Mouse (Mus musculus): ENCODE measurements at regions not wholly inside any gene's neighbourhood (a gene's known extent, or its start where the extent isn't known, plus 50 kb on each side); places are given as distances from the start of the nearest gene placed in this dataset.

- Histone ChIP-seq H3K9ac (ENCODE audit: insufficient read depth, low read depth, low read length, poor library complexity, severe bottlenecking) (no peak overlapping the region), H3K4me1 (ENCODE audit: control insufficient read depth in 2 of 2, insufficient read depth in 2 of 2, low read length in 2 of 2, poor library complexity in 1 of 2) (no peaks in the 10 kb centered on the region), H3K4me3 (ENCODE audit: insufficient read depth in 1 of 2, low read depth in 1 of 2, low read length in 2 of 2, poor library complexity in 1 of 2, severe bottlenecking in 1 of 2) (no peak overlapping the region), H3K9me3 (ENCODE audit: control insufficient read depth, insufficient read depth, low read depth, low read length) (no peaks in the 10 kb centered on the region), H3K27ac (ENCODE audit: insufficient read depth, low read depth, low read length, poor library complexity, severe bottlenecking) (no peak overlapping the region), H3K36me3 (ENCODE audit: control insufficient read depth, insufficient read depth, low read length, poor library complexity, severe bottlenecking) (no peaks in the 10 kb centered on the region)
- TF ChIP-seq ZC3H11A (IDR thresholded peaks at IDR 0.05; ENCODE audit: borderline replicate concordance, low read depth, low read length) (no peak), HCFC1 (IDR thresholded peaks at IDR 0.05; ENCODE audit: borderline replicate concordance, insufficient read depth, low read length) (no peak), ZNF384 (IDR thresholded peaks at IDR 0.05; ENCODE audit: low read depth, low read length) (no peak)
- no peak for DNase-seq (ENCODE audit: low read depth, low spot score)
- in situ Hi-C loops (cut with MboI; ENCODE audit: low sequenced_read_pairs in 2 of 2, unreplicated experiment in 2 of 2), result no loop called here
Observed at GRCm38 (mm10) chr1:18531702-18532101, 266.8 kb upstream of the Defb41 start.

- DNase-seq (ENCODE audit: low read depth, low spot score), result no peak
- Histone ChIP-seq H3K27ac (ENCODE audit: insufficient read depth, low read depth, low read length, poor library complexity, severe bottlenecking) (no peak overlapping the region), H3K9ac (ENCODE audit: insufficient read depth, low read depth, low read length, poor library complexity, severe bottlenecking) (no peak overlapping the region), H3K4me3 (ENCODE audit: insufficient read depth in 1 of 2, low read depth in 1 of 2, low read length in 2 of 2, poor library complexity in 1 of 2, severe bottlenecking in 1 of 2) (no peak overlapping the region), H3K4me1 (ENCODE audit: control insufficient read depth in 2 of 2, insufficient read depth in 2 of 2, low read length in 2 of 2, poor library complexity in 1 of 2) (no peaks in the 10 kb centered on the region), H3K36me3 (ENCODE audit: control insufficient read depth, insufficient read depth, low read length, poor library complexity, severe bottlenecking) (no peaks in the 10 kb centered on the region), H3K9me3 (ENCODE audit: control insufficient read depth, insufficient read depth, low read depth, low read length) (no peaks in the 10 kb centered on the region)
- in situ Hi-C loops (cut with MboI; ENCODE audit: low sequenced_read_pairs in 2 of 2, unreplicated experiment in 2 of 2), result no loop called here
- TF ChIP-seq ZC3H11A (IDR thresholded peaks at IDR 0.05; ENCODE audit: borderline replicate concordance, low read depth, low read length) (no peak), CHD2 (IDR thresholded peaks at IDR 0.05; ENCODE audit: low read depth, low read length) (no peak), MAFK (IDR thresholded peaks at IDR 0.05; ENCODE audit: insufficient read depth, low read depth, low read length) (no peak), HCFC1 (IDR thresholded peaks at IDR 0.05; ENCODE audit: borderline replicate concordance, insufficient read depth, low read length) (no peak), ZNF384 (IDR thresholded peaks at IDR 0.05; ENCODE audit: low read depth, low read length) (no peak)
Observed at GRCm38 (mm10) chr1:18524485-18524884, 259.5 kb upstream of the Defb41 start.

GRCm38 (mm10) chr1:18522902-18523301, 258.0 kb upstream of the Defb41 start:
- H3K36me3 ChIP-seq (ENCODE audit: control insufficient read depth, insufficient read depth, low read length, poor library complexity, severe bottlenecking), result no peaks in the 10 kb centered on the region
- no peak for TF ChIP-seq HCFC1 (IDR thresholded peaks at IDR 0.05; ENCODE audit: borderline replicate concordance, insufficient read depth, low read length)
- TF ChIP-seq MAFK (IDR thresholded peaks at IDR 0.05; ENCODE audit: insufficient read depth, low read depth, low read length), result no peak
- TF ChIP-seq CHD2 (IDR thresholded peaks at IDR 0.05; ENCODE audit: low read depth, low read length), result no peak
- no peak for TF ChIP-seq ZC3H11A (IDR thresholded peaks at IDR 0.05; ENCODE audit: borderline replicate concordance, low read depth, low read length)
- TF ChIP-seq ZNF384 (IDR thresholded peaks at IDR 0.05; ENCODE audit: low read depth, low read length), result no peak
- no peaks in the 10 kb centered on the region for H3K4me1 ChIP-seq (ENCODE audit: control insufficient read depth in 2 of 2, insufficient read depth in 2 of 2, low read length in 2 of 2, poor library complexity in 1 of 2)
- no peak overlapping the region for H3K4me3 ChIP-seq (ENCODE audit: insufficient read depth in 1 of 2, low read depth in 1 of 2, low read length in 2 of 2, poor library complexity in 1 of 2, severe bottlenecking in 1 of 2)
- H3K9me3 ChIP-seq (ENCODE audit: control insufficient read depth, insufficient read depth, low read depth, low read length), result no peaks in the 10 kb centered on the region
- DNase-seq (ENCODE audit: low read depth, low spot score), result no peak
- in situ Hi-C loops (cut with MboI; ENCODE audit: low sequenced_read_pairs in 2 of 2, unreplicated experiment in 2 of 2), result no loop called here
- H3K9ac ChIP-seq (ENCODE audit: insufficient read depth, low read depth, low read length, poor library complexity, severe bottlenecking), result no peak overlapping the region
- no peak overlapping the region for H3K27ac ChIP-seq (ENCODE audit: insufficient read depth, low read depth, low read length, poor library complexity, severe bottlenecking)

GRCm38 (mm10) chr1:18512764-18513163, 247.8 kb upstream of the Defb41 start:
- H3K9me3 ChIP-seq (ENCODE audit: control insufficient read depth, insufficient read depth, low read depth, low read length), result peaks cover 4% of the 10 kb centered on the region; the same call in 1 of the 2 replicates
- no peak for DNase-seq (ENCODE audit: low read depth, low spot score)
- H3K4me3 ChIP-seq (ENCODE audit: insufficient read depth in 1 of 2, low read depth in 1 of 2, low read length in 2 of 2, poor library complexity in 1 of 2, severe bottlenecking in 1 of 2), result no peak overlapping the region
- in situ Hi-C loops (cut with MboI; ENCODE audit: low sequenced_read_pairs in 2 of 2, unreplicated experiment in 2 of 2), result no loop called here
- H3K36me3 ChIP-seq (ENCODE audit: control insufficient read depth, insufficient read depth, low read length, poor library complexity, severe bottlenecking), result no peaks in the 10 kb centered on the region
- H3K4me1 ChIP-seq (ENCODE audit: control insufficient read depth in 2 of 2, insufficient read depth in 2 of 2, low read length in 2 of 2, poor library complexity in 1 of 2), result no peaks in the 10 kb centered on the region
- H3K27ac ChIP-seq (ENCODE audit: insufficient read depth, low read depth, low read length, poor library complexity, severe bottlenecking), result no peak overlapping the region
- no peak overlapping the region for H3K9ac ChIP-seq (ENCODE audit: insufficient read depth, low read depth, low read length, poor library complexity, severe bottlenecking)
- TF ChIP-seq MAFK (IDR thresholded peaks at IDR 0.05; ENCODE audit: insufficient read depth, low read depth, low read length) (no peak), HCFC1 (IDR thresholded peaks at IDR 0.05; ENCODE audit: borderline replicate concordance, insufficient read depth, low read length) (no peak)

- TF ChIP-seq ZC3H11A (IDR thresholded peaks at IDR 0.05; ENCODE audit: borderline replicate concordance, low read depth, low read length) (no peak), HCFC1 (IDR thresholded peaks at IDR 0.05; ENCODE audit: borderline replicate concordance, insufficient read depth, low read length) (no peak)
Observed at GRCm38 (mm10) chr1:18498556-18498955, 233.6 kb upstream of the Defb41 start.

More at GRCm38 (mm10) chr1:18498556-18498955, 233.6 kb upstream of the Defb41 start:
- no peaks in the 10 kb centered on the region for H3K9me3 ChIP-seq (ENCODE audit: control insufficient read depth, insufficient read depth, low read depth, low read length)
- H3K27ac ChIP-seq (ENCODE audit: insufficient read depth, low read depth, low read length, poor library complexity, severe bottlenecking), result no peak overlapping the region
- H3K9ac ChIP-seq (ENCODE audit: insufficient read depth, low read depth, low read length, poor library complexity, severe bottlenecking), result no peak overlapping the region
- in situ Hi-C loops (cut with MboI; ENCODE audit: low sequenced_read_pairs in 2 of 2, unreplicated experiment in 2 of 2), result no loop called here
- H3K4me1 ChIP-seq (ENCODE audit: control insufficient read depth in 2 of 2, insufficient read depth in 2 of 2, low read length in 2 of 2, poor library complexity in 1 of 2), result no peaks in the 10 kb centered on the region
- DNase-seq (ENCODE audit: low read depth, low spot score), result no peak
- no peak overlapping the region for H3K4me3 ChIP-seq (ENCODE audit: insufficient read depth in 1 of 2, low read depth in 1 of 2, low read length in 2 of 2, poor library complexity in 1 of 2, severe bottlenecking in 1 of 2)
- H3K36me3 ChIP-seq (ENCODE audit: control insufficient read depth, insufficient read depth, low read length, poor library complexity, severe bottlenecking), result no peaks in the 10 kb centered on the region
